Mouse (Mus musculus) CD4-positive naive resting alpha-beta T cell, adult 76 days (primary cell): Measurements from ENCODE around the gene Scn11a. TPM values are rescaled to one million over a fixed set of nuclear protein-coding genes. Genes with fewer than 3 reads are reported as not detected.

Experiments
- total RNA-seq: library from RNA; stranded (reverse); gene quantifications from one replicate; pipeline ENCODE4 v1.2.4, GENCODE M21; 2023

Gene Scn11a
- not detected for total RNA-seq

DNA sequence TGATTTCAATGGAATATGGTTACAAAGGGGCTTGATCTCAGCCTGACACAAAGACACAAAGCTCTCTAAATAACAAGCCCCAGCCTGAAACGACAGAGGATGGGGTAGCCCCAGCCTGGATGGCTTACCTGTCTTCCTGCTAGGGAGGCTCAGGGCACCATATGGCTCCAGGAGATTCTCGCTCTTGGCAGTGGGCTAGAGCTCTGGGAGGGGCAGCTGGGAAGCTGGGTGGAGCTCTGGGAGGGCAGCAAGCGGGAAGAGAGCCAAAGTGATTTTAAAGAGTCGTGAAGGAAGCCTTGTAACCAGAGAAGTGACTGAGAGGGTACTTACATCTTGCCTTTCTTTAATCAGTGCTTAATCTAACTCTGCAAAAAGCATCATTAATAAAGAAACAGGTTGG is at the start of gene Scn11a:
Scn11a (minus strand) TSS at position 160 of the 400 bp plus-strand sequence.

DNA sequence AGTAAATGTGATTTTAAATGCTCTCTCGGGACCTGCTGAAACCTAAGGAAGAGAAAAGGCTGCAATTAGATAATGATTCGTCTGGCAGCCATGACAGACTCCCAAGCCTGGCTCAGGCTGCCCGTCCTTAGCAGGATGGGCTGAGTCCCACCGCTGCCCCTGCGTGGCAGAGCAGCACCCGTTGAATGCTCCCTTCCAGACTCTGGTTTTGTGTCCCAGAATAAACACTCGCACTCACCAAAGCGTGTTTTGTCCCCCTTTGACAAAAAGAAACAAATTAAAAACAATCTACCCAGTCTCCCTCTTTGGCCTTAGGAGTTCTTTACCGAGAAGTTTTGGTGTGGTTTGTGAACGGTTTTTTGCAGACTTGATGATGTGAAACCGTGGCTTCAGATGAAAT is 106.0 kb downstream of the Scn11a start, which contains the start of gene Scn10a:
Scn10a (minus strand) TSS at position 101 of the 400 bp plus-strand sequence.

Other genes with a start within 250 kb of the Scn11a start
- not detected for gene Scn5a, start 246.4 kb downstream of the Scn11a start, total RNA-seq
- not detected for gene Scn10a, start 106.1 kb downstream of the Scn11a start, total RNA-seq
- 68.6 TPM for gene Wdr48, start 69.4 kb upstream of the Scn11a start, total RNA-seq
- gene Gorasp1, start 112.1 kb upstream of the Scn11a start, total RNA-seq, result 2.7 TPM
- not detected for gene Ttc21a, start 112.2 kb upstream of the Scn11a start, total RNA-seq
- 271 TPM for gene Csrnp1, start 159.2 kb upstream of the Scn11a start, total RNA-seq
- not detected for gene Xirp1, start 198.1 kb upstream of the Scn11a start, total RNA-seq
- gene Cx3cr1, start 244.4 kb upstream of the Scn11a start, total RNA-seq, result 0.67 TPM